Mouse (Mus musculus): ENCODE results near the gene Camk2d.

GRCm38 (mm10) chr3:126659235-126659634 is 63.1 kb downstream of the Camk2d start:
- no peak for TF ChIP-seq CTCF (IDR thresholded peaks at IDR 0.05; ENCODE audit: low read depth)
- TF ChIP-seq EP300 (optimal IDR thresholded peaks at IDR 0.05) = no peak

Data from stomach, postnatal 0 days (tissue).